Mouse (Mus musculus) left cerebral cortex, postnatal 14 days (tissue): ENCODE measurements at regions not wholly inside any gene's neighbourhood (a gene's known extent, or its start where the extent isn't known, plus 50 kb on each side); places are given as distances from the start of the nearest gene placed in this dataset.
"Not testable (repeated sequence)": the region's sequence is repeated elsewhere in the genome, so short reads cannot be mapped to it uniquely, and the experiment has no call there.

Source experiments
- DNase-seq, 2 experiments: peaks; one replicate each; pipeline ENCODE4 v3.0.0; 2021 to 2022; ENCODE audit warnings: low spot score in 2 of 2, mixed read lengths in 1 of 2
- intact Hi-C: fragments of 180-260 bp; cut with DNase I; formaldehyde crosslinking; loops from one replicate; pipeline ENCODE4 v1.15.1; 2025

- no peak for DNase-seq
- intact Hi-C loops: no loop called here
Measured at GRCm38 (mm10) chr5:26564056-26564455, 252.9 kb upstream of the Dpp6 start.

DNA sequence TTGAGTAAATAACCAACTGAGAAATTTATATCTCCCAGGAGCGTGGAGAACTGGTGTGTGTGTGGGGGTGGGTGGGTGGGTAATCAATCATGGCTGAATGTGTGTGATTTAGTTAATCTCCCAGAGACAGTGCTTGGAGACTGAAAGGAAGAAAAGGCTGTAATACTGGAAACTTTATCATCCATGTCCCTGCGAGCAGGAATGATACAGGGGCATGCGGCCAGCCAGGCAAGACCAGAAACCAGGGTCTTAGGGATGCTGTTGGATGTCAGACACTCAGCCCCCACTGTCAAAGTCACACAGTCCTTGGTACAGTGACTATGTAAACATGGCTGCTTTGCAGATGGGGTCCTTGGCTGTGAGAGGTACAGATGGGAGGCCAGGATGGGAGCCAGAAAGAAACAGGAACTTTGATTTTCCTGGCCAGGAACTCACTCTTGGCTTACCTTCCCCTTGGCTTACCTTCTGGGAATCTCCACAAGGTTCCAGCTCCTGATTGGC is 244.3 kb upstream of the Dpp6 start:
- intact Hi-C loops: no loop called here
- no peak for DNase-seq

- DNase-seq: no peak
- intact Hi-C loops: no loop called here
Measured at GRCm38 (mm10) chr5:26573446-26573845, 243.6 kb upstream of the Dpp6 start.

DNA sequence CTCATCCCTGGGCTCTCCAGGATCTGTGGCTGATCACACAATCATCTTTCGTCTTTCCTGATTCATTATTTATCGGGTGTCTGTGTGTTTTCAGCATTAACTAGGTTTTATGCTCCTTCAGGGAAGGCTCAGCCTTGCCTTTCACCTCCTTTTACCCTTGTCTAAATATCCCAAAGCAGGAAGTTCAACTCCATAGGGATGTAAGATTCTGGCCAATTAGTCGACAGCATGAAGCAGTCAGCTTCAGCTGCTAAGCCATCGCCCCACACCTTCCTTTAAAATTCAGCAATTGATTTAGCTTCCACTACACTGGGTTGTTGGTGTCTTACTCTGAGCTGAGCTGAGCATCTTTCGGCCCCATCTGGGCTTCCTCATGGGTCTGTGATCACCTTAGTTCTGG is 230.9 kb upstream of the Dpp6 start:
- no peak for DNase-seq
- intact Hi-C loops: no loop called here

DNA sequence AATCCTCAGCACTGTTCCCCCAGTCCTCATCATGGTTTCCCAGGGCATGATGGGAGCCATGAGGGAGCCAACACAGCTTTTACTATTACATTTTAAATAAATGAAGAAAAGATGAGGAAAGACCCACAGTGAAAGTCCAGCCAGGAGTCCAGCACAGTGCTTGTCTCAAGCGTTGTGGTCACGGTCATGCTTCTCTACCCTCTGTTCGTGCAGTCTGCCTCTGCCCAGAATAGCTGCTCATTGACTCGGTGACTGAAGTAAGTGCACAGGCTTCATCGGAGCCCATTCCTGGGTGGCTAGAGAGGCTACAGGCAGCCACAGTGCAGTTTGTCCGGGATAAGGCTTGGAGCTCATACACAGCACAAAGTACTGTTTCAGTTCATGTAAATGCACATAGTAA is 226.1 kb upstream of the Dpp6 start:
- intact Hi-C loops: no loop called here
- no peak for DNase-seq

- intact Hi-C loops: no loop called here
- no peak for DNase-seq
Measured at GRCm38 (mm10) chr5:26592341-26592740, 224.7 kb upstream of the Dpp6 start.

DNA sequence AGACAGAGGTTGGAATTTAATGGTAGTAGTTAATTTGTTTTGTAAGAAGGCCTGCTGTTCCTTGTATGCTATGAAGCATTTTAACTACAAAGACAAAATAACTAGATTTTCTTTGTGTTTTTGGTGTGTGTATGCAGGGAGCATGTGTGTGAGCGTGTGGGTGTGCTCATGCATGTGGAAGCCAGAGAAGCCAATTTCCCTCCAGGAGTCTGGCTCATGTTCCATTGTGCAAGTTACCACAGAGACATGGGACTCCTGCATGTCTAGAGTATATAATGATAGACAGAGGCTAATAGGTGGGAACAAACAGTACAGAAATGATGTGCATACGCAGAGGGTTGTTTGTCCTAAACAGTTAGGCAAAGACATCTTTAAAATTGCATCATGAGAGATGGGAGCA is 219.0 kb upstream of the Dpp6 start:
- intact Hi-C loops: no loop called here
- no peak for DNase-seq

- intact Hi-C loops: no loop called here
- no peak for DNase-seq
Measured at GRCm38 (mm10) chr5:26619272-26619671, 197.7 kb upstream of the Dpp6 start.

- intact Hi-C loops: no loop called here
Measured at GRCm38 (mm10) chr5:26622116-26622515, 194.9 kb upstream of the Dpp6 start.

DNA sequence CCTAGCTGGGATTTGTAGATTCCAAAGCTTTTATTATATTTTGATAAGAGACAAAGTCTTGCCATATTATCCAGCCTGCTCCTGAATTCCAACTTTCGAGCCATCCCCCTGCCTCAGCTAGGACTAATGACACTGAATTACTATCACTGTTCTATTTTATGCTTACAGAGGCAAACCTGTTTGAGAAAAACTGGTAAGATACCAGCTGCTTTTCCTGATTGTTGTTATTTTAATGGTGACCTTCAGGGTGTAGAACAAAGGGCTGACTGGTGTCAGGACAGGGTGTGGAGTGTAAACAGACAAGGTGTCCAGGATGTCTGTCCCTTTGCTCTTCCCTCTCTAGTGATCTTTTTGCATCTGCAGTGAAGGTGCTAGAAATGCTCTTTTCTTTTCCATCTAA is 145.5 kb upstream of the Dpp6 start:
- intact Hi-C loops: no loop called here
- DNase-seq: no peak

More at GRCm38 (mm10) chr5:26622116-26622515, 194.9 kb upstream of the Dpp6 start:
- DNase-seq: no peak

DNA sequence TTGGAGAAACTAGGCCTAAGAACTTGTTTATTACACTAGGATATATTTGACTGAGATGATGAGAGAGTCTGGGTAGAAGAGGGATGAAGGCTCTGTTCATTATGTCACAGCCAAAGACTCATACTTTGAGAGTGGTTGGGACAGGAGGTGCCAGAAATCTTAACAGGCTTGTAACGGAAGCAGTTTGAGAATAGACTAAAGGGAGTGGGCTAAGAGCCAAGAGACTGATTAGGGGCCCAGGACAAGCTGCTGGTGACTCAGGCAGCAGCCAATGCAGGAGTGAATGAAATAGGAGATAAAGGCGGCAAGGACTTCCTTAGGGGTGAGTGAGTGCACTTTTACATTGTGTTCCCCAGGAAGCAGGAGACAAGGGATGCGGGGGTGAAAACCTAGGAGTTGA is 127.2 kb upstream of the Dpp6 start:
- DNase-seq: peak in 1 of 2 experiments; percentile 2
- intact Hi-C loops: no loop called here

DNA sequence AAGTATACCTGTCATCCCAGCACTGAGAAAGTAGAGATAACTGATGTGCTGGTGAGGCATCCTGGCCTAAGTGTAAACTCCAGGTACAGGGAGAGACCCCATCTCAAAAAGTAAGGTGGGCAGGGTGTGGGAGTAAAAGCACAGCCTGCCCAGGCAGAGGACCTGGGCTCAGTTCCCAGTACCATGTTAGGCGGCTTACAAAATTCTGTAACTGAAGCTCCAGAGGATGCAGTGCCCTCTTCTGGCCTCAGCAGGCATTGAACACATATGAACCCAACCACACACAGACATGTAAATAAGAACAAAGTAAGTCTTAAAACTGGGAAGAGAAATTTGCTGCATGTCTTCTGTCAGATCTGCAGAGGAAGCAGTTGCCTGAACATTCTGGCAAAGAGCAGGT is 125.9 kb upstream of the Dpp6 start:
- intact Hi-C loops: no loop called here

GRCm38 (mm10) chr5:26692013-26692412 is 125.0 kb upstream of the Dpp6 start:
- intact Hi-C loops: no loop called here

More for the DNA sequence above, 125.9 kb upstream of the Dpp6 start:
- no peak for DNase-seq

GRCm38 (mm10) chr5:26703621-26704020 is 113.4 kb upstream of the Dpp6 start:
- intact Hi-C loops: not testable (repeated sequence)

More at GRCm38 (mm10) chr5:26692013-26692412, 125.0 kb upstream of the Dpp6 start:
- DNase-seq: no peak

GRCm38 (mm10) chr5:26707661-26708060 is 109.3 kb upstream of the Dpp6 start:
- intact Hi-C loops: no loop called here
- peak; percentile 51 to 54 for DNase-seq

More at GRCm38 (mm10) chr5:26703621-26704020, 113.4 kb upstream of the Dpp6 start:
- not testable (repeated sequence) for DNase-seq

- DNase-seq: no peak
- intact Hi-C loops: no loop called here
Measured at GRCm38 (mm10) chr5:26724491-26724890, 92.5 kb upstream of the Dpp6 start.

GRCm38 (mm10) chr5:26725953-26726352 is 91.0 kb upstream of the Dpp6 start:
- no peak for DNase-seq
- intact Hi-C loops: no loop called here

DNA sequence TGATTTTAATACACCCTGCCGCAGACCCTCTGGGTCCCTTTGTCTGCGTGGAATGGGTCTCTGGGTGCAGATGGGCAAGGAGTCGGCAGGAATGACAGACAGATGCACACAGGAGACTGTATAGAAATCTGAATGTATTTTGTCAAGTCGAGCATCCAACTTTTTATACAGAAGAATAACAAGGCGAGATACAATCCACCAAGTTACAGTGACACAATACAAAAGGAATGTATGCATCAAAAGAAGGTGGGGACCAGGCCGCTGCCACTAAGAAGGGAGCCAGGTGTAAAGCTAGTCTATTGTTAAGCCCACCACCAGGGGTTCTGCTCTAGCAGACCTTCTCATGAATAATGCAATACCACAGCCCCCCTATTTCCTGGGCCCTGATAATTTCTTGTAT is 65.8 kb upstream of the Dpp6 start:
- DNase-seq, intact Hi-C loops: not testable (repeated sequence)

GRCm38 (mm10) chr5:26751601-26752305 is 65.2 kb upstream of the Dpp6 start:
- DNase-seq, intact Hi-C loops: not testable (repeated sequence)

DNA sequence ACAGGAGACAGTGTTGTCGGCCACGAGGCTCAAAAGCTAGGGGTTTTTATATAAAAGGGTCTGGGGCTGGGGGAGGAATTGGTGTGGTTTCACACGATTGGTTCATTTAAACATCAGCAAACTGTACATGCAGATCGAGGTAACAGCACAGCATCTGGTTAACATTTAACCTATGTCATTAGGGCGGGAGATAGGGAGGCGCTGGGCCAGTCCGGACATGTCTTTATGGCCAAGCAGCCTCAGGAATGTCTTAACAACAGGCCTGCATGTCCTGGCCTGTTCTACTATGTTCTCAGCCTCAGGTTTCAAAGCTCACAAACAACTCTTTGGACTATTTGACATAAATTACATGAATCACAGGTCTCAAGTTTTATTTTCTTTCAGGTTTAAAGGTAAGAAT is 62.9 kb upstream of the Dpp6 start:
- intact Hi-C loops: not testable (repeated sequence)

More for the DNA sequence above, 62.9 kb upstream of the Dpp6 start:
- not testable (repeated sequence) for DNase-seq
